Mouse (Mus musculus): ENCODE measurements around the gene 1700006A11Rik. TPM values are rescaled to one million over a fixed set of nuclear protein-coding genes. Genes with fewer than 3 reads are reported as not detected.
"Not testable (repeated sequence)": the region's sequence is repeated elsewhere in the genome, so short reads cannot be mapped to it uniquely, and the experiment has no call there.

1700006A11Rik gene
- polyA plus RNA-seq (2015; fragmentation: Nextera tagmentation; extraction: Ambion mirVana): not detected in 2 replicates

GRCm38 (mm10) chr3:124425940-124426339 lies at the start of gene 1700006A11Rik:
Gene 1700006A11Rik, minus strand, starts transcription at chr3:124426040.
- no peak for ATAC-seq (ENCODE audit: low FRiP score, low read depth)
- no peaks in the 10 kb centered on the region for H3K27me3 ChIP-seq
- H3K9me3 ChIP-seq: no peaks in the 10 kb centered on the region
- WGBS: 92% methylated on average over 1 of the region's 1 CpGs
- H3K9ac ChIP-seq: no peak within 1 kb of the TSS
- no peaks in the 10 kb centered on the region for H3K4me1 ChIP-seq (replicated peaks)
- H3K4me3 ChIP-seq: no peak within 1 kb of the TSS
- H3K36me3 ChIP-seq: no peaks in the 10 kb centered on the region
- H3K4me2 ChIP-seq: no peak within 1 kb of the TSS
- no peak within 1 kb of the TSS for H3K27ac ChIP-seq (replicated peaks)

- 88% methylated on average over 5 of the region's 5 CpGs for WGBS
- not testable (repeated sequence) for H3K9ac ChIP-seq; H3K4me3 ChIP-seq; H3K27me3 ChIP-seq; H3K27ac ChIP-seq (replicated peaks); H3K4me1 ChIP-seq (replicated peaks); H3K4me2 ChIP-seq; ATAC-seq (ENCODE audit: low FRiP score, low read depth); H3K9me3 ChIP-seq; H3K36me3 ChIP-seq
Measured at GRCm38 (mm10) chr3:124474291-124474690, 48.5 kb upstream of the 1700006A11Rik start.

GRCm38 (mm10) chr3:124466102-124466730 lies 40.4 kb upstream of the 1700006A11Rik start:
- ATAC-seq (ENCODE audit: low FRiP score, low read depth): no peak
- WGBS: 75% methylated on average over 6 of the region's 6 CpGs
- H3K9me3 ChIP-seq: no peaks in the 10 kb centered on the region

GRCm38 (mm10) chr3:124392201-124392600 lies 33.6 kb downstream of the 1700006A11Rik start:
- no peak overlapping the region for H3K9ac ChIP-seq
- no peak overlapping the region for H3K27ac ChIP-seq (replicated peaks)
- H3K9me3 ChIP-seq: no peaks in the 10 kb centered on the region
- no peak for ATAC-seq (ENCODE audit: low FRiP score, low read depth)
- H3K4me1 ChIP-seq (replicated peaks): no peaks in the 10 kb centered on the region
- no peaks in the 10 kb centered on the region for H3K36me3 ChIP-seq
- H3K27me3 ChIP-seq: no peaks in the 10 kb centered on the region
- no peak overlapping the region for H3K4me2 ChIP-seq
- H3K4me3 ChIP-seq: no peak overlapping the region
- 75% methylated on average over 5 of the region's 5 CpGs for WGBS

More at GRCm38 (mm10) chr3:124466102-124466730, 40.4 kb upstream of the 1700006A11Rik start:
- no peaks in the 10 kb centered on the region for H3K27me3 ChIP-seq
- H3K4me3 ChIP-seq: no peak overlapping the region
- H3K27ac ChIP-seq (replicated peaks): no peak overlapping the region
- no peaks in the 10 kb centered on the region for H3K4me1 ChIP-seq (replicated peaks)
- no peak overlapping the region for H3K9ac ChIP-seq
- no peaks in the 10 kb centered on the region for H3K36me3 ChIP-seq
- H3K4me2 ChIP-seq: no peak overlapping the region

GRCm38 (mm10) chr3:124390101-124390500 lies 35.7 kb downstream of the 1700006A11Rik start:
- 81% methylated on average over 2 of the region's 2 CpGs for WGBS
- Histone ChIP-seq H3K9me3 (no peaks in the 10 kb centered on the region), H3K4me1 (replicated peaks) (no peaks in the 10 kb centered on the region), H3K27ac (replicated peaks) (no peak overlapping the region), H3K27me3 (no peaks in the 10 kb centered on the region), H3K4me3 (no peak overlapping the region), H3K4me2 (no peak overlapping the region), H3K36me3 (no peaks in the 10 kb centered on the region), H3K9ac (no peak overlapping the region)
- no peak for ATAC-seq (ENCODE audit: low FRiP score, low read depth)

- Histone ChIP-seq H3K27me3 (no peaks in the 10 kb centered on the region), H3K36me3 (no peaks in the 10 kb centered on the region), H3K4me1 (replicated peaks) (no peaks in the 10 kb centered on the region), H3K4me2 (no peak overlapping the region), H3K27ac (replicated peaks) (no peak overlapping the region), H3K9ac (no peak overlapping the region), H3K9me3 (no peaks in the 10 kb centered on the region), H3K4me3 (no peak overlapping the region)
- 51% methylated on average over 2 of the region's 2 CpGs for WGBS
- ATAC-seq (ENCODE audit: low FRiP score, low read depth): no peak
Measured at GRCm38 (mm10) chr3:124389650-124390049, 36.2 kb downstream of the 1700006A11Rik start.

GRCm38 (mm10) chr3:124385377-124385776 lies 40.5 kb downstream of the 1700006A11Rik start:
- not testable (repeated sequence) for ATAC-seq (ENCODE audit: low FRiP score, low read depth); H3K27me3 ChIP-seq; H3K4me2 ChIP-seq; H3K36me3 ChIP-seq; H3K4me1 ChIP-seq (replicated peaks); H3K9ac ChIP-seq; H3K9me3 ChIP-seq; H3K4me3 ChIP-seq; H3K27ac ChIP-seq (replicated peaks)
- WGBS: 87% methylated on average over 18 of the region's 18 CpGs

- no peak overlapping the region for H3K4me3 ChIP-seq
- H3K27me3 ChIP-seq: no peaks in the 10 kb centered on the region
- no peaks in the 10 kb centered on the region for H3K36me3 ChIP-seq
- no peak overlapping the region for H3K4me2 ChIP-seq
- H3K4me1 ChIP-seq (replicated peaks): no peaks in the 10 kb centered on the region
- no peak overlapping the region for H3K9ac ChIP-seq
- WGBS: 98% methylated on average over 2 of the region's 2 CpGs
- ATAC-seq (ENCODE audit: low FRiP score, low read depth): no peak
- no peaks in the 10 kb centered on the region for H3K9me3 ChIP-seq
- H3K27ac ChIP-seq (replicated peaks): no peak overlapping the region
Measured at GRCm38 (mm10) chr3:124372031-124372430, 53.8 kb downstream of the 1700006A11Rik start.

GRCm38 (mm10) chr3:124357533-124357932 lies 68.3 kb downstream of the 1700006A11Rik start:
- no peaks in the 10 kb centered on the region for H3K36me3 ChIP-seq
- no peaks in the 10 kb centered on the region for H3K27me3 ChIP-seq
- H3K9ac ChIP-seq: no peak overlapping the region
- WGBS: 94% methylated on average over 3 of the region's 3 CpGs
- no peak overlapping the region for H3K4me2 ChIP-seq
- H3K9me3 ChIP-seq: no peaks in the 10 kb centered on the region
- no peak overlapping the region for H3K27ac ChIP-seq (replicated peaks)
- no peak for ATAC-seq (ENCODE audit: low FRiP score, low read depth)
- H3K4me3 ChIP-seq: no peak overlapping the region
- no peaks in the 10 kb centered on the region for H3K4me1 ChIP-seq (replicated peaks)

Other genes with a start within 250 kb of the 1700006A11Rik start
- gene Tram1l1, start 105.2 kb downstream of the 1700006A11Rik start, polyA plus RNA-seq (2015; fragmentation: Nextera tagmentation; extraction: Ambion mirVana): 47.1 and 47.9 TPM in 2 replicates
- not detected in 2 replicates for gene 1700003H04Rik, start 155.1 kb upstream of the 1700006A11Rik start, polyA plus RNA-seq (2015; fragmentation: Nextera tagmentation; extraction: Ambion mirVana)

Measured in hindbrain, embryonic 15.5 days (tissue).